Mouse (Mus musculus): ENCODE data around the gene Tmem176b.

DNA sequence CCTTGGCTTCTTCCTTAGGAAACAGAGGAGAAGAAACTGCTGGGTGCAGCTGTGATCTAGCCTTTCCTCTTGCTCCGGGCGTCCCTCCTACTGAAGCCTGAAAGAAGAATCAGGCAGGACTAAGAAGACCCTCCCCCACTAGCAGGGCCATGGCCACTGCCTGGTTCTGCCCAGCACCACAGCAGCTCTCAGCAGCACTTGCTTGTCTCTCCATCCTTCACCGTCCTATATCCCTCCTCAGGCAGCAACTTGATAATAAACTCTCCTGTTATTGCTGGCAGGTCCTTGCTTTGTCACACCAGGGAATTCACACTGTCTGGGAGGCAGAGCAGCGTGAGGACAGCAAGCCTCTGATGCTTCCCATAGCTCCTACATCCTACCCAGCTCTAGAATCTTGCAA is 3.8 kb upstream of the Tmem176b start:
- TF ChIP-seq CTCF (IDR thresholded peaks at IDR 0.05; ENCODE audit: control insufficient read depth, insufficient read depth, insufficient replicate concordance, low read depth, low read length), result no peak
- TF ChIP-seq POLR2A (IDR thresholded peaks at IDR 0.05; ENCODE audit: control insufficient read depth, low read depth, low read length), result no peak
